Mouse (Mus musculus) R1 (cell line): ENCODE results near the gene Gucd1.
"Not testable (repeated sequence)": the region's sequence is repeated elsewhere in the genome, so short reads cannot be mapped to it uniquely, and the experiment has no call there.

Experiments used
- DNase-seq: peaks from one replicate; pipeline ENCODE4 v3.0.0-alpha.2; 2018; ENCODE audit warnings: low read depth, low spot score

The Gucd1 gene

GRCm38 (mm10) chr10:75504234-75505129, 13.3 kb downstream of the Gucd1 start:
- no peak for DNase-seq

GRCm38 (mm10) chr10:75503692-75504091, 14.1 kb downstream of the Gucd1 start:
- no peak for DNase-seq

GRCm38 (mm10) chr10:75501641-75502040, 16.1 kb downstream of the Gucd1 start:
- DNase-seq, result no peak

GRCm38 (mm10) chr10:75500345-75500744, 17.4 kb downstream of the Gucd1 start:
- DNase-seq, result no peak

- DNase-seq, result peak; percentile 56
These were observed 18.0 kb downstream of the Gucd1 start for GRCm38 (mm10) chr10:75499791-75500190.

GRCm38 (mm10) chr10:75499214-75499613, 18.6 kb downstream of the Gucd1 start:
- DNase-seq, result not testable (repeated sequence)

- no peak for DNase-seq
These were observed 21.9 kb downstream of the Gucd1 start for GRCm38 (mm10) chr10:75495921-75496320.

- no peak for DNase-seq
These were observed 22.5 kb downstream of the Gucd1 start for GRCm38 (mm10) chr10:75495304-75495703.

- no peak for DNase-seq
These were observed 25.9 kb downstream of the Gucd1 start for GRCm38 (mm10) chr10:75491936-75492262.

- no peak for DNase-seq
These were observed 26.4 kb downstream of the Gucd1 start for GRCm38 (mm10) chr10:75491234-75491935.

- no peak for DNase-seq
These were observed 27.0 kb downstream of the Gucd1 start for GRCm38 (mm10) chr10:75490731-75491130.

GRCm38 (mm10) chr10:75489522-75489921, 28.2 kb downstream of the Gucd1 start:
- DNase-seq, result no peak

- peak; percentile 60 for DNase-seq
These were observed 30.6 kb downstream of the Gucd1 start for GRCm38 (mm10) chr10:75487131-75487530.

- DNase-seq, result peak; percentile 73
These were observed 31.4 kb downstream of the Gucd1 start for GRCm38 (mm10) chr10:75486086-75486979.

GRCm38 (mm10) chr10:75484767-75485166, 33.0 kb downstream of the Gucd1 start:
- no peak for DNase-seq

- DNase-seq, result no peak
These were observed 33.7 kb downstream of the Gucd1 start for GRCm38 (mm10) chr10:75484066-75484465.

- DNase-seq, result no peak
These were observed 34.8 kb downstream of the Gucd1 start for GRCm38 (mm10) chr10:75482919-75483483.

- no peak for DNase-seq
These were observed 35.5 kb downstream of the Gucd1 start for GRCm38 (mm10) chr10:75482271-75482670.

- DNase-seq, result no peak
These were observed 36.1 kb downstream of the Gucd1 start for GRCm38 (mm10) chr10:75481703-75482102.

- no peak for DNase-seq
These were observed 37.8 kb downstream of the Gucd1 start for GRCm38 (mm10) chr10:75479955-75480354.

- no peak for DNase-seq
These were observed 40.7 kb downstream of the Gucd1 start for GRCm38 (mm10) chr10:75477034-75477433.
